Mouse (Mus musculus) olfactory bulb, adult 2 months (tissue): Measurements from ENCODE around the gene Slc25a12. TPM values are rescaled to one million over a fixed set of nuclear protein-coding genes. Genes with fewer than 3 reads are reported as not detected.

Experiments
- H3K27ac ChIP-seq: fragments of 200-500 bp; 2 replicates; pipeline ENCODE4 v1.5.1; 2012; ENCODE audit warnings: low read depth, low read length; ENCODE audit not compliant: insufficient read depth
- H3K4me1 ChIP-seq: fragments of 200-500 bp; 2 replicates; pipeline ENCODE4 v1.6.1; 2012; ENCODE audit warnings: low read length; ENCODE audit not compliant: control insufficient read depth, insufficient read depth
- H3K4me3 ChIP-seq: fragments of 200-500 bp; 2 replicates; pipeline ENCODE4 v1.5.1; 2012; ENCODE audit warnings: mild to moderate bottlenecking, low read depth, low read length, moderate library complexity; ENCODE audit not compliant: insufficient read depth
- CTCF ChIP-seq: fragments of 200-500 bp; IDR thresholded peaks from 2 replicates; pipeline ENCODE4 v1.5.1; 2012; ENCODE audit warnings: low read depth, mild to moderate bottlenecking, low read length, moderate library complexity; ENCODE audit not compliant: insufficient read depth
- POLR2A ChIP-seq: fragments of 200-500 bp; IDR thresholded peaks from 2 replicates; pipeline ENCODE4 v1.6.1; 2012; ENCODE audit warnings: mild to moderate bottlenecking, low read depth, low read length, moderate library complexity; ENCODE audit not compliant: insufficient read depth
- WGBS: fragments of 180-500 bp; shearing (Covaris S2); methylation state at CpG from one replicate; pipeline ENCODE4 v1.1.7; 2018; 5-methylcytosine and 5-hydroxymethylcytosine counted together
- polyA plus RNA-seq: library from polyadenylated mRNA; stranded (reverse); fragments of >200 nt; gene quantifications from 2 replicates; pipeline ENCODE4 v1.2.4, GENCODE M21; 2012; ENCODE audit warnings: low replicate concordance; ENCODE audit not compliant: missing spikeins, insufficient read depth, insufficient read length

Gene Slc25a12
- polyA plus RNA-seq, 1 experiment = not detected

GRCm38 (mm10) chr2:71316116-71316789 is 51.3 kb downstream of the Slc25a12 start:
- WGBS = 97% methylated on average over 3 of the region's 3 CpGs
- no peak overlapping the region for H3K27ac ChIP-seq

GRCm38 (mm10) chr2:71315022-71315421 is 52.5 kb downstream of the Slc25a12 start:
- TF ChIP-seq POLR2A (no peak), CTCF (no peak)
- Histone ChIP-seq H3K4me1 (no peaks in the 10 kb centered on the region), H3K27ac (no peak overlapping the region), H3K4me3 (no peak overlapping the region)
- WGBS = 72% methylated on average over 14 of the region's 14 CpGs

More at GRCm38 (mm10) chr2:71316116-71316789, 51.3 kb downstream of the Slc25a12 start:
- H3K4me3 ChIP-seq = no peak overlapping the region
- H3K4me1 ChIP-seq = no peaks in the 10 kb centered on the region
- TF ChIP-seq POLR2A (no peak), CTCF (no peak)

- no peak for TF ChIP-seq CTCF
- no peak for TF ChIP-seq POLR2A
Observed at GRCm38 (mm10) chr2:71314080-71314479, 53.5 kb downstream of the Slc25a12 start.

GRCm38 (mm10) chr2:71312067-71312466 is 55.5 kb downstream of the Slc25a12 start:
- H3K4me3 ChIP-seq = no peak overlapping the region
- 80% methylated on average over 10 of the region's 10 CpGs for WGBS
- no peak overlapping the region for H3K27ac ChIP-seq
- no peaks in the 10 kb centered on the region for H3K4me1 ChIP-seq
- TF ChIP-seq POLR2A (no peak), CTCF (no peak)

More at GRCm38 (mm10) chr2:71314080-71314479, 53.5 kb downstream of the Slc25a12 start:
- H3K4me3 ChIP-seq = no peak overlapping the region
- H3K27ac ChIP-seq = no peak overlapping the region
- WGBS = 81% methylated on average over 6 of the region's 6 CpGs
- H3K4me1 ChIP-seq = no peaks in the 10 kb centered on the region

- 27% methylated on average over 2 of the region's 2 CpGs for WGBS
Observed at GRCm38 (mm10) chr2:71309726-71310125, 57.8 kb downstream of the Slc25a12 start.

GRCm38 (mm10) chr2:71306357-71306756 is 61.2 kb downstream of the Slc25a12 start:
- Histone ChIP-seq H3K4me1 (0 out of 2 replicates have a peak, but pooled peaks cover 2% of the 10 kb centered on the region), H3K4me3 (no peak overlapping the region), H3K27ac (no peak overlapping the region)
- TF ChIP-seq POLR2A (no peak), CTCF (no peak)

More at GRCm38 (mm10) chr2:71309726-71310125, 57.8 kb downstream of the Slc25a12 start:
- Histone ChIP-seq H3K4me3 (no peak overlapping the region), H3K4me1 (0 out of 2 replicates have a peak, but pooled peaks cover 2% of the 10 kb centered on the region), H3K27ac (no peak overlapping the region)
- TF ChIP-seq POLR2A = no peak
- TF ChIP-seq CTCF = no peak

- Histone ChIP-seq H3K4me1 (0 out of 2 replicates have a peak, but pooled peaks cover 2% of the 10 kb centered on the region), H3K4me3 (no peak overlapping the region), H3K27ac (no peak overlapping the region)
- TF ChIP-seq POLR2A = no peak
- TF ChIP-seq CTCF = no peak
- WGBS = 34% methylated on average over 3 of the region's 3 CpGs
Observed at GRCm38 (mm10) chr2:71304821-71305220, 62.7 kb downstream of the Slc25a12 start.

- Histone ChIP-seq H3K4me1 (0 out of 2 replicates have a peak, but pooled peaks cover 2% of the 10 kb centered on the region), H3K4me3 (no peak overlapping the region), H3K27ac (no peak overlapping the region)
- TF ChIP-seq POLR2A (no peak), CTCF (no peak)
Observed at GRCm38 (mm10) chr2:71303221-71303620, 64.3 kb downstream of the Slc25a12 start.

GRCm38 (mm10) chr2:71302156-71302663 is 65.3 kb downstream of the Slc25a12 start:
- no peak for TF ChIP-seq CTCF
- TF ChIP-seq POLR2A = no peak
- H3K27ac ChIP-seq = no peak overlapping the region
- WGBS = 77% methylated on average over 3 of the region's 3 CpGs
- H3K4me3 ChIP-seq = no peak overlapping the region
- 0 out of 2 replicates have a peak, but pooled peaks cover 4% of the 10 kb centered on the region for H3K4me1 ChIP-seq

GRCm38 (mm10) chr2:71298729-71299128 is 68.8 kb downstream of the Slc25a12 start:
- Histone ChIP-seq H3K4me1 (peaks cover 10% of the 10 kb centered on the region), H3K27ac (no peak overlapping the region), H3K4me3 (no peak overlapping the region)
- TF ChIP-seq CTCF (no peak), POLR2A (no peak)
- 92% methylated on average over 1 of the region's 1 CpGs for WGBS
